Mouse (Mus musculus): ENCODE measurements around the gene Stip1.
"Not testable (repeated sequence)": the region's sequence is repeated elsewhere in the genome, so short reads cannot be mapped to it uniquely, and the experiment has no call there.

Stip1 gene

DNA sequence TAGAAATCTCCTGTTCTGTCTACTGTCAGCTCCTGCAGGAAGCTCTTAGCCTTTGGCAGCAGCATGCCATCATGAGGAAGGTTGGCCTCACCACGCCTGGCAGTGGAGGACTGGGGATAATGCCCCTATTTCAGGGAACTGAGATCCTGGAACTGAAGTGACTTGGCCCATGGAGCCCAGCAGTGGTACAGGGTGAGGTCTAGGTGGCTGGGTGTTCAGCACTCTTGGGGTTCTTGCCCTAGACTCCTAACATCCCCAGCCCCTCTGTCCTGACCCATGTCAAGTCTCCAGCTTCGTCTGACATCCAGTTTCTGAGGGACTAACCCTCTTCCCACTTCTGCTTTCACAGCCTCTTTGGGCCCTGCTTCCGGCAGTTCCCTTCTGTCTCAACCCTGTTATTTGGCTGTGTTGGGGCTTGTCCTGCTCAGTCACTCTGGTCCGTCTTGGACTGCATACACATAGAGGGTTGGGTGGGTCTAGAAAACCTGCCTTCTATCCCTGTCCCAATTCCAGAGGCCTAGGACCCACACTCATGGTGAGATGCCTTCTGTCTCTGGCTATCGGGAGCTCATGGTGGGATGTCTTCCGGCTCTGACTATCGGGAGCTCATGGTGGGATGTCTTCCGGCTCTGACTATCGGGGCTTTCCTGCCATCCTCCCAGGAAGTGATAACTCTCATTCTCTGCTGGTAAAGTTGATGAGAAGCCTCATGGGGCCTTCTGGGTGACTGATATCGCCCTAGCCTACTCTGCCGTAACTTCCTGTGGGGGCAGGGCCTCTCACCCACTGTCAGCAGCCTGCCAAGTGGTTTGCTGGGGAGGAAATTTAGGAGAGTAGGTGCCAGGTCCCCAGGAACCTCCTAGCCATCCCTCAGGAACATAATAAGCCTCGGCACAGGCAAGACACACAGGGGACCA lies 22.0 kb downstream of the Stip1 start:
- no peak for DNase-seq (ENCODE audit: low spot score in 2 of 2)

DNA sequence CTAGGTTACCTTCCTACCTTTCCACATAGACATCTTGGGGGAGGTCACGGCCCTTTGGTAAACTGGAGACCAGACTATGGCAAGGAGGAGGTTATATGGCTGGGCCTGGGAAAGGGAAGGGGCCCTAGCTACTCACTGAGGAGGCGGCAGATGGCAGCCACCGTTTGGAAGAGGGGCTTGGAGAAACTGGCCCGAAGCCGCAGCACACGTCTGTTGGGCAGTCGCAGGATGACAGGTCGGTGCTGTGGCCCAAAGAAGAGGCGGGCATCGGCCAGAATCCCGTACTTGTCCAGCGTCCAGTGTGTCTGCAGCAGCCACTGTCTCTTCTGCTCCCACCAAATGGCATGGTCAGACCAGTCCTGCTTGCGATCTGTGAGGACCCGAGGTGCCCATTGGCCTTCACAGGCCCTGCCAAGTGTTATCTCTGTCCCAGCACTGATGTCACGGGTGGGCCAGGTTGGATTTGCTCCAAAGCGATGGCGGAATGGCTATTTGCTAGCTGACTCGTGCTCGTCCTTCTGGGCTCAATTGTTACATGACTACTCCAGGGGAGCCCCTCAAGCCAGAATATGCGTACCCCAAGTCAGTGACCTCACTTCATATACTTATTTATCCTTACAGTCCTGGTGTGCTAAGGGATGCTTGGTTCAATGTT lies 25.2 kb downstream of the Stip1 start:
- no peak for DNase-seq (ENCODE audit: low spot score in 2 of 2)

DNA sequence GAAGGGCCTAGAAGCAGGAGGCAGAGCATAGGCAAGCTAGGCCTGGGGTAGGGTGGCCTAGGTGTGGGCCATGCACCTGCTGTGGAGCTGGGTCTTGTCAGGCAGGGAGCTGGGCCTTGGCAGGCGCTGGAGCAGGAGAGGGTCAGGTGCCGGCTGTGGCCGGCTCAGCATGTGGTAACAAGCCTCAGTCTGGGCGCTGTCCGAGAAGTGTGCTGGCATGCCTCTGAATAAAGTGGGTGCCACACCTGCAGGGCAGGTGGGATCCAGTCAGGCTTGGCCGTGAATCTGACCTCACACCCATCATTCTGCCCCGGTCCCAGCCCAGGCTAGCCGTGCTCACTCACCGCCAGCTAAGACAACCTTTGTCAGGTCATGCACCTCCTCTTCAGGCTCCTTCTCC lies 25.8 kb downstream of the Stip1 start:
- DNase-seq (ENCODE audit: low spot score in 2 of 2) = no peak

DNA sequence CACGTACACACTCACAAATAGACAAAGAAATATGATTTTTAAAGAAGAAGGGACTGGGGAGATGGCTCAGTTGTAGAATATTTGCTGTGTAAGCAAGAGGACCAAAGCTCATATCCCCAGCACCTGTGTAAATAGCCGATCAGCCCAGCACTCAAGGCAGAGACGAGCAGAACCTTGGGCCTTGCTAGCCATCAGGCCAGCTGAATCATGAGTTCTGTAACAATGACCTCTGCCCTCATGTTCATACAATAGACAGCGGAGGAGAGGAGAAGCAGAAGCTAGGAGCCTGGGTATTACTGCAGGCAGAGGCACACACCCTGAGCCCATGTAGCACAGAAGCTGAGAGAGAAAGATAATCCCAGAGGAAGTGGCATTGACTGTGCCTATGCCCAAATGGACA lies 27.3 kb downstream of the Stip1 start:
- DNase-seq (ENCODE audit: low spot score in 2 of 2) = no peak

DNA sequence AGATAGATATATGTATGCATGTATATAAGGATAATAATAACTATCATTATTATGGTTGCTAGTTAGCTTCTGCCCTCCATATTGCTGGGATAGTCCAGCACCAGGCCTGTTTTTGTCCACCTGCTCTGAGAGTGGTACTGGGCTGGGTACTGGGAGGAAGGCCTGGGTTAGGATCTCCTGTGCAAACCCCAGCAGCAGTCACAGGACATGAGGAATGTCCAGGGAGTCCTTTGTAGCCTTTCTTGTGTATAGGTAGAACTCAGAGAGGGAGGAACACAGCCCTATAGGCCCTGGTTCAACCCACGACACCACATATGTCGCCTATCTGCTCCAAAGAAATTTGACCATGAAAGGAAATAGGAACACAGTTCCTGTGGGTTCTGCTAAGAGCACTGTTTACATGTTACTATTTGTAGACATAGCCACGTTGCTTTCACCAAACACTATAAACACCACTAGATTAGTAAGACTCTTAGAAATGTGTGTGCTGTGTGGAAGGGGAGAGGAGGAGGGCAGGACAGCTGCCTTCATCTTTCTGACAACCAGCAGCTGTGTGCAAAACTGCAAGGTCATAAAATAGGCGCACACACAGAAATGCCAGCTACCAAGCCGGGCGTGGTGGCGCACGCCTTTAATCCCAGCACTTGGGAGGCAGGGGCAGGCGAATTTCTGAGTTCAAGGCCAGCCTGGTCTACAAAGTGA lies 32.7 kb downstream of the Stip1 start:
- DNase-seq (ENCODE audit: low spot score in 2 of 2) = no peak

DNA sequence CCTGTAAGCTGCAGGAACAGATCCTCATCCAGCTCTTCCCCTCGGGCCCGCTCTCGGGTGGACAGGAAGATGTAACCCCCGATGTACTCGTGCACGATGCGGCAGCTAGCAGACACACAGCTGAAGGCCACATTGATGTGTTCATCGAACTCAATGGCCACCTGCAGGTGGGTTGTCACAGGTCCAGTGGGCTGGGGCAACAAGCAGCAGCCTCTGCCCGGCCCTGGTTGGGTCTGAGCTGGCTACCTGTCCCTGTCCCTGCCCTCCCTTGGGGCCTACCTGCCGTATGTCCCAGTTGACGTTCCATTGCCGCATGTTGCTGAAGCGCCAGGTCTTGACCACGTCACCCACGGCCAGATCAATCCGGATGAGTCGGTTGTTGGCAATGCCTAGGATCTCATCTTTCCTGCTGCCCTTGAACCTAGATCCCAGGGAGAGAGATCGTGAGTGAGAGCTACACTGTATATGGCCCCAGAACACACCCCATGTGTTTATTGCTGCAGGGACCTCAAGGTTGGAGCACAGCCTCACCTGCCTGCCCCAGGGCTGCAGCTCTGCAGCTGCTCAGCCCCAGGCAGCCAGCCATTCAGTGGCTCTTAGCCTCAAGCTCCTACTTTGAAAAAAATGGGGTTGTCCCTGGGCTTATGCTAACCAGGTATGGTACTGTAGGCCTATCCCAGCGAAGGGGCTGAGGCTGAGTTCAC lies 40.3 kb downstream of the Stip1 start:
- no peak for DNase-seq (ENCODE audit: low spot score in 2 of 2)

DNA sequence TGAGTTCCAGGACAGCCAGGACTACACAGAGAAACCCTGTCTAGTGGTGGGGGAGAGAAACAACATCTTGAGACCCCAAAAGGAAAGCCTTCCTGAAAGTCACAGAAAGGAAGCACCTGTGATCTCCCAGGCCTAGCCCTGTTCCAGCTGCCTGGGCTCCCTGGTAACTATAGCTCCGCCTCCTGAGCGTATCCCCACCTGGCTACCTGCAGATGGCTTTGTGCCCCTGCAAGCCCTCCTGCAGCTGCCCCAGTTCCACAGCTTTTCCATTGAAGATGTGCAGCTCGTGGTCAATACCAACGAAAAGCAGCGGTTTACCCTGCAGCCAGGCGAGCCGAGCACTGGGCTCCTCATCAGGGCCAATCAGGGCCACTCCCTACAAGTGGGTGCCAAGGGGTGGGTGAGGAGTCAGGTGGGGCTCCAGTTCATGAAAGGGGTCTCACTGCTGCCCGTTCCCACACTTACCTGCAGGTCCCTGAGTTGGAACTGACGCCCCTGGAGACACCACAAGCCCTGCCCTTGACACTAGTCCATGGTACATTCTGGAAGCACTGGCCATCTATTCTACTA lies 42.0 kb downstream of the Stip1 start:
- no peak for DNase-seq (ENCODE audit: low spot score in 2 of 2)

DNA sequence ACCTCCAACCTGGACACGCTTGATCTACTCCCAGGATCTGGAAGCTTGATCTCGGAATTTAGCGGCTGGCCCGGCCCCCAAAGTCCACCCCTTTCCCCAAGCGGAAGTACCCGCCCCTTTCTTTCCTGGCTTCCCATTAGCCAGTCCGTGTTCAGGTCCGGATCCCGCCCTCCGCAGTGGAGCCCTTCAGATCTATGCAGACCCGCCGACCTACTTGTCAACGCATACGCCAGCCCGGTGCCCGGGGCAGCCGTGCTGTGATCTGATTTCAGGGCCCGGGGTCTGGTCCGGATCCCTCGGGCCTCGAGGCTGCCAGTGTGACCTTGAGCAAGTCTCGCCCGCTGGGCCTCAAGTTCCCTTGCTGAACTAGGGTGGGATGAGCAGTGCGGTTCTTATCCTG lies 43.8 kb downstream of the Stip1 start, which contains the start of the genes Nudt22 and Trpt1:
Nudt22 (minus strand) TSS at position 112 of the 400 bp plus-strand sequence.
Trpt1 (plus strand) TSS at position 126 of the 400 bp plus-strand sequence.
- peak in 1 of 2 experiments; percentile 76 for DNase-seq (ENCODE audit: low spot score in 2 of 2)

DNA sequence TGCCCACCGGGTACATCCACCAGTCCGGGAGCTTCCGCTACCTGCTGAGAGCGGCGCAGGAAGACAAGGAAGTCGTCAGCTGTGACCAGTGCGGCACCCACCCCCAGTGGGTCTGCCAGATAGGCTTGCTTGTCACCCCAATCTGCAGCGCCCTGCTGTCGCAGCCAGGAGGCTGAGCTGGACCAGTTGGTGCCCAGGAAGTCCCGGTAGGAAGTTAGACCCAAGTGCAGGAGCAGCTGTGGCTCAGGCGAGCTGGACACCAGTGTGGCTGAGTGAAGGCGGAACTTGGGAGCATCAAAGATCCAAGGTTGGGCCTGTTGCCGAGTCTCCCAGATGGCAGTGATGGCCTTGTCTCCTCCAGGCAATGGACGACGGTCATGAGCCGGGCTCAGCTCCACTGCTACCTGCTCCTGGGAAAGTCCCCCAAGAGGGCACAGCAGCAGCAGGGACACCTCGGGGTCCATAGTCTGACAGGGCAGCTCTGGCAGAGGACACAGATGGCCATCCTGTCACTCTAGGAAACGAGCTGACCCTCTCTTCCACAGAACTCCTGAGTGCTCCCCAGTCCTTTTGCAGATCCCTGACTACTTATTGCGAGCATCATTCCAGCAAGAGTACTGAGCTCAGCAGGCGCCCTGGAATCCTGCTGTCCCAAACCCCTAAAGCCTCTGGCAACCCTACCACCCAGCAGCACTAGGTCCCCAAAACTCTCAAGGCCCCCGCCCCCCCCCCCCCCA lies 44.3 kb downstream of the Stip1 start:
- DNase-seq (ENCODE audit: low spot score in 2 of 2) = peak in 1 of 2 experiments; percentile 36

DNA sequence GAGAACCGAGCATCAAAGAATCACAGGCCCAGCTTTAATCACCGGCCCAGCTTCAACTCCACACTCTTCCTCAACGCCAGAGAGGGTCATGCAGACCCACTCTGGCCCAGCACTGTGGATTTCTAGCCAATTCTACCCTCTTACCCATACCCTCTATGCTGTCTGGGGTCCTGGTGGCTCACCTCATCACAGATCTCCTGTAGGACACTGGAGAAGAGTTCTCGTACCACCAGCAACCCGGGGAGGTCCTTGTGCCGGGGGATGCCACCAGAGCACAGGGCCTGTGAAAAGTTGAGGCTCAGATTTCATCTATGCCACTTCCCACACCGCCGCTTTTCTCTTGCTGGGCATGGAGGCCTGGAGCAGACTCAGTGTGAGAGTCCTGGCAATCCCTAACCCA lies 45.3 kb downstream of the Stip1 start:
- no peak for DNase-seq (ENCODE audit: low spot score in 2 of 2)

DNA sequence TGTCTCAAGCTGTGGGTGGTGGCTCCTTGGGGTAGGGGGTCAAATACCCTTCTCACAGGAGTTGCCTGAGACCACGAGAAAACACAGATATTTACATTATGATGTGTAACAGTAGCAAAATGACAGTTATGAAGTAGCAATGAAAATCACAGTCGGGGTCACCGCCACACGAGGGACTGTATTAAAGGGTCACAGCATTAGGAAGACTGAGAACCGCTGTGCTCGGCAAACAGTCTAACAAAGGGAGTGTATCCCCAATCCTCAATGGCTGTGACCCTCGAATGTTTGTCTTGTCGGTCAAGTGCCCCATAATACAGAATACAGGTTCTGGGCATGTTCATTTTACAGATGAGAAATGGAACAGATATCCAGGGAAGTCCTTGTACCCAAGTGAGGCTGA lies 45.8 kb downstream of the Stip1 start:
- DNase-seq (ENCODE audit: low spot score in 2 of 2) = no peak

DNA sequence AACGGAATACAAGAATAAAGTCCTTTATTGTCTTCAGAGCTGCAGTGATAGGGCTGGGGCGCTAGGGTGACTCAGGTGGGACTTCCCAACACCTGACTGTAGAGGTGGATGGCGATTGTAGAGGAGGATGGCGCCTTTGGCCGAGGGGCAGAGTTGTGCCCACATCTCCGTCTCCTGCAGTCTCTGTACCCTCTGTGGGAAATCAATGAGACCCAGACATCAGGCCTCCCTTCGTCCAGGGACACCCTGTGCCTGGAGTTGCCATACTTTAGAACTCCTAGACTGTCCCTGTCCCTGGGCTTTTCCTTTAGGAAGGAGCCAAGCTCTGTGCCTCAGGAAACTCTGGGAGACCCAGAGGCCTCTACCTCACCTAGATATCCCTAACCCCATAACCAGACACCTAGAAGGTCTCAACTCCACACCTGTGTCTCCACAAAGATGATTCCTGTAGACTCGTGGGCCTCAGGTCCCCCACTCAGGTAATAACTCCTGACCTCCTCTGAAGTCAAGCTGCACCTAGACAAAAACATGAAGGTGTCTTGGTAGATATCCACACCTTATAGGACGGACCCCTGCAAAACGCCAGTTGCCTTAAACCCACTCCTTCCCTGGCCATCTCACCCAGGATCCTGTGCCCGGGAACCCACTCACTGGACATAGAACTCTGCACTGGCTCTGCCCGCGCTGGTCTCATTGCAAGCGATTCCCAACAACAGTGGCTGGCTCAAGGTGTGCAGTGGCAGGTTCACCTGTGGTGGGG lies 46.6 kb downstream of the Stip1 start:
- DNase-seq (ENCODE audit: low spot score in 2 of 2) = no peak

DNA sequence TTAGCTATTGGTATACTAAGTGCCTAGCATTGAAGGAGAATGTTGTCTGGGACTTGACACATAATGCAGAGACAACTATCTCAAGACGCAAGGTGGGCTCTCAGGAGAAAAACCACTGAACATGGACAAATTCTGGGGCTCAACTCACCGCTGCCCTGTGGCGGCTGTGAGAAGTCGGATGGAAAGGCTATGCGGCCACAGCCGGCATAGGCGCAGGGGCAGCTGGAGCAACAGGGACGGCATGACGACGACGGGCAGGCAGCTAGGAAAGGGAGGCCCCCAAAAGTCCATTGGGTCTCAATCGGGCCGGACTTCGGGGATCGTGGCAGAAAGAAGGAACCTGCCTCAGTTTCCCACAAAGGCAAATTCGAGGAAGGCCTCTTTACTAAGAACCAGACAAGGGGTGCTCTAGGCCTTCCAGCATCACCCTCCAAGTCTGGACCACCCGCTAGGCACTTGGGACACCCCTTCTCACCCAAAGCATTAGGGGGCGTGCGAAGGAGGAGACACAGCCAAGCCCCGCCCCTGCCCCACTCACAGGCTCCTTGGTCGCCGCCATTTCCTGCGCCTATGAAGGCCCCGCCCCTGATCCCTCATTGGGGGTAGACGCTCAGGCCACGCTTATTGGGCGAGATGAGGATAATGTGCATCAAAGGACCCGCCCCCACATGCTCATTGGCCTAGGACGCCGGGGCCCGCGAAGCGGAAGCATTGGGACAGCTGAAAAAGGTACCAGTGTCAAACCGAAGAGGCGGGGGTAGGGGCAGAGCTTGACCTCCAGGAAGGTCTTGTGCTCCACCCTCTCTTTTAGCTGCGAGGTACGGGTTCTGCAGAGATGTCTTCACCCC lies 47.5 kb downstream of the Stip1 start, which contains the start of gene Dnajc4:
Dnajc4 (minus strand) TSS at position 562 of the 848 bp plus-strand sequence.
- DNase-seq (ENCODE audit: low spot score in 2 of 2) = peak; percentile 89 to 93

DNA sequence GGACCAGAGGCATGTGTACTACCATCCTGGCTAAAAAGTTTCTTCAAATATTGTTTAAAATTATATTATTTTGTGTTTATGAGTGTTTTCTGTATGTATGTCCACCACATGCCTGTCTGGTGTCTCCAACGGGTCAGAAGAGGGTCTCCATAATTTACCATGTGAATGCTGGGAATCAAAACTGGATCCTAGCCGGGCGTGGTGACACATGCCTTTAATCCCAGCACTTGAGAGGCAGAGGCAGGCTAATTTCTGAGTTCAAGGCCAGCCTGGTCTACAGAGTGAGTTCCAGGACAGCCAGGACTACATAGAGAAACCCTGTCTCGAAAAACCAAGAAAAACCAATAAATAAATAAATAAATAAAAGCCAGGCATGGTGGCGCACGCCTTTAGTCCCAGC lies 48.6 kb downstream of the Stip1 start:
- not testable (repeated sequence) for DNase-seq (ENCODE audit: low spot score in 2 of 2)

DNA sequence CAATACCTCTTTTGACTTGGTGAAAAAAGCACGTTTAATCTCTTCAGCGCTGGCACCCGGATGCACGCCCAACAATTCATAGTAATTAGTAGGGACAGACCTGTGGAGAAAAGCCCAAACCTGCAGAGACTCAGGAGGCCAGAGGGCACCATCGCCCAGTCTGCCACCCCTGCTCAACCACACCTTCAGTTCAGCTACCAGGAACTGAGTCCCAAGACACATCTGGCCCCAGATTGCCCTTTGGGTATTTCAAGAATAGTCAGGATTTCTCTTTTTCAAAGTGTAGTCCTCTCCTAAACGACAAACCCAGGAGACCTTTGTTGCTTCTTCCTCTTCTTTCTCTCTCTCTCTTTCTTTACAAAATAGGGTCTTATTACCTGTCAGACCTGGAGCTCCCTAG lies 49.1 kb downstream of the Stip1 start:
- no peak for DNase-seq (ENCODE audit: low spot score in 2 of 2)

DNA sequence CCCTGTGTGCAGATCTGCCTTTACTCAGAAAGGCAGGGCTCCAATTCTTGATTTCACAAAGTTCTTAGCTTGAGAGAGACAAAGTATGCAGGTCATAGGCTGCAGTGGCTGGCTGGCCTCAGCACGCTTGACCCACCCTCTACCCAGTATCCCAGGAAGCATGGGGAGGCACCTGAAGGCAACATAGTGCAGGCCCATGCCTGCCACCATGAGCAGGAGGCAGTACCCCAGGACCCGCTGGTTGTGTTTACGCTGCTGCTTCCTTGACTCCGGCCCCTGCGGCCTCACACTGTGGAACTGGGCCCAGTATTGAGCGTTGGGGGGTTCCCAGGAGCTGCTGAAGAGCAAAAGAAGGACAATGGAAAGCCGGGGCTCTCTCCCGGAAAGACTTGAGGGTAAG lies 50.5 kb downstream of the Stip1 start:
- DNase-seq (ENCODE audit: low spot score in 2 of 2) = no peak

DNA sequence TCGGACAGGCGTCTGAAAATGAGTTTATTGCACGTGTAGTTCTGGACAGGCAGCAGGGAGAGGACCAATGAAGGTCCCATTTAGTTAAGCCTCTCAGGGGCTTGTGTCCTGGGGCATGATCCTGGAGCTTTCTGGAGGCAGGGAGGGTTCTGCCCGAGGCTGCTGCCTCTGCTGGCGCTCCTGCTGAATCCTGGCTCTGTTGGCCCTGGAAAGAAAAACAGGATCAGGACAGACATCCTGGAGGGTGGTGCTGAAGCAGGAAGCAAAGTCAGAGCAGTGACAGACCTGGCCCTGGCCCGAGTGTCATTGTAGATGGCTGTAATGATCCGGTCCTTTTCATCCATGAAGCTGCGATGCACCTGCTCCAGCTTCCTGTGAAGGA lies 51.9 kb downstream of the Stip1 start:
- DNase-seq (ENCODE audit: low spot score in 2 of 2) = no peak

DNA sequence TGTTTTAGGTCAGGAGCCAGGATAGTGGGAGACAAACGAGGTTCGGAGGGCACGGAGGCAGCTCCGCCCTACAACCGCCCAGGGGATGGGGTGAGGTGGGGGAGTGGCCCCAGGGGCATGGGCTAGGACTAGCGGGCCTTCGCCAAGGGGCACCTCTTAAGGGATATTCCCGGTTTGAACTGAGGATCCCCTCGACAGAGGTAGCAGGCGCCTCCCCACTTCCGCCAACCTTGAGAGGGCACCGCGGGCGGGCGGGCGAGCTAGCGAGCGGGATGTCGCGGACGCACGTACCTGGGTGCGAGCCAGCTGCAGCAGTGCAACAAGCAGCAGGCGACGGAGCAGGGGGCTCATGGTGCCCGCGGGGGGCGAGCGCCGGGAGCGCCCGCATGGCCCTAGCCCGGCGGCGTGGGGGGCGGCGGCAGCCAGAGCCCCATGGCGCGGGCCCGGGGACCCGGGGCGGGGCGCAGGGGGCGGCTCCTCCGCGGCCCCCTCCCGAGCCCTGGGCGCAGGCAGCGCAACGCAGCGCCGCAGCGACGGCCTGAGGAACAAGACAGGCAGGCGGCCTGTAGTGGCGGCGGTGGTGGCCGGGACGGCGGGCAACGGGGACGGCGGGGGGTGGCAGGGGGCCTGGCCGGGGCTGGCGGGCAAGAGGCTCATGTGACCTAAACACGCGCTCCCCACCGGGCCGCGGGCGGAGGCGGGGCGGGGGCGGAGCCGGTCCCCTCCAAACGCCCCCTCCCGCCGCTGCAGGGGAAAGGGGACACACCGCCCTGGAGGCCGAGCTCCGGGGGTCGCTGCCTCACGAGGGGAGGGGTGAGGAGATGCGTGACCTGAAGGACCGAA lies 52.5 kb downstream of the Stip1 start, which contains the start of gene Vegfb:
Vegfb (minus strand) TSS at position 591 of the 843 bp plus-strand sequence.
- peak in 1 of 2 experiments; percentile 57 for DNase-seq (ENCODE audit: low spot score in 2 of 2)
